Mouse (Mus musculus): Measurements from ENCODE around the gene Sf3a3. TPM values are rescaled to one million over a fixed set of nuclear protein-coding genes. Genes with fewer than 3 reads are reported as not detected.

Gene Sf3a3
- polyA plus RNA-seq, 1 experiment from 2014 or later, result 91.3 TPM

DNA sequence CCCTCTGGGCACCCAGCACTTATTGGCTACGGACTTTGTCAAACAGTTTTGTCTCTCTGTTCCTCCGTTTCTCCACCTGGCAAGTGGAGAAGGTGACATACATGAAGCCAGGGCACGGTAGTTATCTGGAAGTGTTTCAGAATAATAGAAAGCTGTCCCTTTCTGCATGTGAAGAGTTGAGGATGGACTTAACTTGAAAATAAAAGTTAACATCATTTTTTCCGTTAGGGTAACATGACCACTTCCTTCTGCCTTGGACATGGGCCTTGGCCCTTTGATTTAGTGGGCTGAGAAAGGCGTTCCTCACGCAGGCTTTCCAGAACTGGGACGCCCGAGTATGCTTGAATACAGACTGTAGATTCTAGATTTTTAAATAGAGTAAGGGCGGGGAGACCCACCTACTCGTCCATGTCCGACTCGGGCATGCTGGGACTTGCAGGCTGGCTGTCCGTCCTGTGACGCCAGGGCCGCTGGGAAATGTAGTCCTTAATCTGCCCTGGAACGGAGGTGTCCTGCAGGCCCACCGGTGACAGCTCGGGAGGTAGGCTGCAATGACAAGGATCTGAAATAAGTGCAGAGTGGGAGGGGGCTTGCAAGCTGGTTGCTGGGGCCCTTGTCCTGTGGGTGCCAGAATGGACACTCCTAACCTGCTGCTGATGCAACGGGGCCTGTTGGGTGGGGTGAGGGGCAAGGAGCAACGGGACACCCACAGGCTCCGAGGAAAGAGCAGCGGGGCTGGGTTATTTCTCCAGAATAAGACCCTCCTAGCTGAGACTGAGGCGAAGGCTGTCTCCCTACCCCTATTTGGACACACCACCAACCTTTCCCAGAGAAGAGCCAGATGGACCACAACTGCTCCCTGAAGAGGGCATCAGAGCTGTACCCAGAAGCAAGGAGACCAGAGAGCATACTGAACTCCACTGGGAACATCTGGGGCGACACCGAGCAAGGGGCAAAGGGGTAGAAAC lies 27.1 kb downstream of the Sf3a3 start, which contains the start of gene Inpp5b:
TSS of gene Inpp5b (plus strand) at position 475 of the 968 bp plus-strand sequence.
- Histone ChIP-seq H3K4me3 (replicated peaks) (peak within 1 kb of the TSS; percentile 59), H3K27me3 (no peaks in the 10 kb centered on the region), H3K36me3 (no peaks in the 10 kb centered on the region), H3K4me2 (peak within 1 kb of the TSS; percentile 67), H3K9me3 (replicated peaks) (no peaks in the 10 kb centered on the region), H3K4me1 (replicated peaks) (peaks cover 37% of the 10 kb centered on the region), H3K9ac (peak within 1 kb of the TSS; percentile 67), H3K27ac (no peak within 1 kb of the TSS)
- peak; percentile 63 for DNase-seq
- 14% methylated on average over 25 of the region's 25 CpGs for WGBS (ENCODE audit: insufficient replicate concordance)
- ATAC-seq (ENCODE audit: low read depth), result peak; percentile 79

DNA sequence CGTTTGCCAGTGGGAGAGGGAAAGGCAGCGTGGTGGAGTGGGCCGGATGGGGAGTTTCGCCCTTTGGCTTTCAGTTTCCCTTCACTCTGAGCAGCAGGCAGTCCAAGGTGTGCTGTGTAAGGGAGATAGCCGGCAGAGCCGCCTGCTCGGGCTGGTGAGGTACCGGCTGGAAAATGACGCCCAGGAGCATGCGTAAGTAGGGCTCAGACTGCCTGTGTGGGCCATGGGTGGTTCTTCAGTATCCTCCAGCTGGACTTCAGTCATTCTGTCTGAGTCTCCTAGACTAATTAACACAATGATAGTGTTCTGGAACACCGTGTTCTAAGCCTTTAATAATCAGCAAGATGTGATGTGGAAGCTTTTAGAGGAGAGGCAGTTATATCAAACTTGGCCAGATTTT lies 28.3 kb downstream of the Sf3a3 start:
- Histone ChIP-seq H3K36me3 (no peaks in the 10 kb centered on the region), H3K27ac (no peak overlapping the region), H3K4me3 (replicated peaks) (no peak overlapping the region), H3K9me3 (replicated peaks) (no peaks in the 10 kb centered on the region), H3K4me2 (0 out of 2 replicates have a peak overlapping the region, but pooled peaks have one; percentile 2), H3K9ac (no peak overlapping the region), H3K4me1 (replicated peaks) (peaks cover 36% of the 10 kb centered on the region), H3K27me3 (no peaks in the 10 kb centered on the region)
- DNase-seq (no peak), ATAC-seq (ENCODE audit: low read depth) (no peak)
- 74% methylated on average over 11 of the region's 11 CpGs for WGBS (ENCODE audit: insufficient replicate concordance)

DNA sequence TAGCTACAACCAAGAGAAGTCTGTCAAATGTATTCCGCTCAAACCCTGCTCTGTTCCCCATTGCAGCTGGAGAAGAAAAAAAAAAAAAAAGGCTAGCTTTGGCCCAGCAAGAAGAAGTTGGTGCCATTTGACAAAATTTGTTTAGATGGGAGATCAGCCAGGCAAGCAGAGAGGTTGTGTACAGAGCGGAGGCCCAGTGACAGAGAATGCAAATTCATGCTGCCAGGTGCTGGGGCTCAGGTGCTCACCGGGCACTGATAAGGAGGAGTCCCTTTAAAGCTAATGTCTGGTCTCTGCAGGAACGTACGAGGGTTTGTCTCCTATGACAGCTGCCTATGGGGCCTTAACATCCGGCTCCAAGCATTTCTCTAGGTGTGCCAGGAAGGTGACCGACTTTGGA lies 32.0 kb downstream of the Sf3a3 start:
- 66% methylated on average over 7 of the region's 7 CpGs for WGBS (ENCODE audit: insufficient replicate concordance)
- no peak overlapping the region for H3K27ac ChIP-seq

DNA sequence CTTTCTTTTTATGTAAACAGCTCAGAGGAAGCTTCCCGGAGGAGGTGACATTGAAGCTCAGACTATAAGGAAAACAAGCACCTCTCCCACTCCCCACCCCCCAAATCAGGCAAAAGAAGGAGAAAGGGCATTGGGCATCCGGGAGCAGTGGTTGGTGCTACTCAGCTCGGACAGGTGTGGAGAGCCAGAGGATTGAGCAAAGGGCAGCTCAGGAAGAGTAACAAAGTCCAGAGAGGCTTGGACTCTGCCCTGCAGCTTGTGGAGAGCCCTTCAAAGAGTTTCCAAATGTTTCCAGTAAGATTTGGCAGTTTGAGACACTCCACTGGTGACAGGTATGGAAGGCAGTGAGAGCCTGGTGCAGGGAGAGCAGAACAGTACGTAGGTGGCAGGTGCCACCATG lies 33.3 kb downstream of the Sf3a3 start:
- DNase-seq (no peak), ATAC-seq (ENCODE audit: low read depth) (no peak)
- H3K27me3 ChIP-seq, result no peaks in the 10 kb centered on the region
- no peaks in the 10 kb centered on the region for H3K36me3 ChIP-seq
- no peak overlapping the region for H3K9ac ChIP-seq
- no peaks in the 10 kb centered on the region for H3K9me3 ChIP-seq (replicated peaks)
- peaks cover 45% of the 10 kb centered on the region for H3K4me1 ChIP-seq (replicated peaks)
- 59% methylated on average over 4 of the region's 4 CpGs for WGBS (ENCODE audit: insufficient replicate concordance)
- H3K27ac ChIP-seq, result no peak overlapping the region; the same call in 1 of the 2 replicates
- H3K4me2 ChIP-seq, result no peak overlapping the region
- H3K4me3 ChIP-seq (replicated peaks), result no peak overlapping the region

More for the DNA sequence above, 32.0 kb downstream of the Sf3a3 start:
- H3K4me2 ChIP-seq, result no peak overlapping the region
- no peak overlapping the region for H3K4me3 ChIP-seq (replicated peaks)
- H3K27me3 ChIP-seq, result no peaks in the 10 kb centered on the region
- H3K4me1 ChIP-seq (replicated peaks), result peaks cover 49% of the 10 kb centered on the region
- no peak for DNase-seq
- no peaks in the 10 kb centered on the region for H3K36me3 ChIP-seq
- H3K9ac ChIP-seq, result no peak overlapping the region
- ATAC-seq (ENCODE audit: low read depth), result no peak
- H3K9me3 ChIP-seq (replicated peaks), result no peaks in the 10 kb centered on the region

DNA sequence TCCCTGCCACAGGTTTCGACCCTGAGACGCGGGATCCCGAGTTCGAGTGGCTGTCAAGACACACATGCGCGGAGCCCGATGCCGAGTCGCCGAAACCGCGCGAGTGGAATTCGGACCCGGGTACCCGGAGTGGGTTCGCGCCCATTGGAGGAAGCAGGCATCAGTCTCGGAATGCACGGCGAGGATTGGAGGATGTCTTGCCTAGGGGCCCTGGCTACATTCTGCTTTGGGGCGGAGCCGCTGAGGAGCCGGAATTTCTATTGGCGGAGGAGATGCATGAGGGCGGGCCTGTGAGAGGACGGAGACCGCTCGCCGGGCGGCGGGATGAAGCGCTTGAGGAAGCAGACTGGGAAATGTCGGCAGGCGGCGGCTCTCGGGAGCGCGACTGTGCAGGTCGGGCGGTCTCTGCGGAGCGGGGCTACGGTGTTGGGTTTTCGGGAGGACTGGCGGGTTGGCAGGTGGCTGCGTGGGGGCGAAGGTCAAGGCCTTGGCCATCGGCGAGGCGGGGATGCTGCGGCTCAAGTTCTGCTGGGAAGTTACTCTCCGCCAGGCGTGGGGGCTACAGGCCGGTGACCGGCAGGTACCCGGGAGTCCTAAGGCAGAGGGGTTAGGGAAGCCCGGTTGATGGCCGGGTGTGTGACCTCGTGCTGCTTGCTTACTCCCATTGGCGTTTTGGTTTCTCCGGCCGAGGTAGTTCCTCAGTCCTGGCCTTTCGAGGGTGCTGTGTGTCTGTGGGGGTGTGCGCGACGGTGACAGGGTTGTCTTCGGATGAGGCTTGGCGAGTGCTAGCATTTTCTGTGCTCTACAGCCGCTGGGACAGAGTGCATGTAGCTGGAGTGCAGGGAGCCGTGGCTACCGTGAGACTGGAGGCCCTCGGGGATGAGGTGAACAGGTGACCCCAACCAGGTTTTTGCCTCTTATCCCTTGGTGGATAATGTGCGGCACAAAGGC lies 37.0 kb downstream of the Sf3a3 start:
- DNase-seq, result peak; percentile 98
- Histone ChIP-seq H3K27me3 (no peaks in the 10 kb centered on the region), H3K4me1 (replicated peaks) (peaks cover 78% of the 10 kb centered on the region), H3K9ac (peak overlapping the region; percentile 94), H3K36me3 (peaks cover 5% of the 10 kb centered on the region; the same call in 1 of the 2 replicates), H3K9me3 (replicated peaks) (no peaks in the 10 kb centered on the region), H3K27ac (peak overlapping the region; percentile 92), H3K4me2 (peak overlapping the region; percentile 87), H3K4me3 (replicated peaks) (peak overlapping the region; percentile 88)
- WGBS (ENCODE audit: insufficient replicate concordance), result under 1% methylated on average over 75 of the region's 75 CpGs
- peak; percentile 96 for ATAC-seq (ENCODE audit: low read depth)

DNA sequence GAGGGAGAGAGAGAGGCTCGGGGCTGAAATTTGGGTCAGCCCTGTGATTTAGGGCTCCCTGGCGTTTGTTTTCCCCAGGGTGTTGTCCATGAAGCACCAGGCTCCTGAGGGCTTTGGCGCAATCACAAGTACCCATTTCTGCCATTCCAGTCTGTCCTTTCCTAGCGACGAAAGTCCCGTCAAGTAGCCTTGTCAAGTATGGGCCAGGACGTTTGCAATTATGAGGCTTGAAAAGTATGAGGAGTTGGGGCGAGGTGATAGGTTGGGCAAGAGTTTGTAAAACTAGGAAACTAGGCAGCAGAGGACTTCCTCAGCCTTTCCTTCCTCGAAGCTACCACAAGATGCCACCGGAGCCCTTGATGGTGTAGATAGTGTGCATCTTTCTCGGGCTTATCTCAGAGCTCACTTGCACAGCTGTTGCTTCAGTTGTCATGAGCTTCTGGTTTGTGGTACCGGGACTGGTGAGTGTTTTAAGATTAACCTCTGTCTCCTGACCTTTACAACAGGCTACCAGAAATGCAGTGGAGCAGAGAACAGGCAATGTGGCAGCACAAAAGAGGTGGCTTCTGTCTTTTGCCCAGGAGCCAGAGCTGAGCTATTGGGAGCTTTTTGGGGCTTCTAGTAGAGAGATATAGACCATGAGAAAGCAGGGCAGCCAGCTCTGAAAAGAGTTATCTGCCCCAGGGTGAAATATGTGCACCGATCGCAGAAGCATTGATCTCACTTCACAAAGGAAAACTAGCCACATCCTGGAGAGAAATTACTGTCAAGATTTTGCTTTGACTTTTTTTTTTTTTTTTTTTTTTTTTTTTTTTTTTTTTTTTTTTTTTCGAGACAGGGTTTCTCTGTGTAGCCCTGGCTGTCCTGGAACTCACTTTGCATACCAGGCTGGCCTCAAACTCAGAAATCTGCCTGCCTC lies 38.0 kb downstream of the Sf3a3 start:
- H3K4me2 ChIP-seq, result peak overlapping the region; percentile 87
- no peaks in the 10 kb centered on the region for H3K27me3 ChIP-seq
- H3K27ac ChIP-seq, result peak overlapping the region; percentile 92
- DNase-seq (peak; percentile 73), ATAC-seq (ENCODE audit: low read depth) (peak; percentile 74)
- peaks cover 9% of the 10 kb centered on the region; the same call in 1 of the 2 replicates for H3K36me3 ChIP-seq
- peaks cover 79% of the 10 kb centered on the region for H3K4me1 ChIP-seq (replicated peaks)
- H3K9ac ChIP-seq, result peak overlapping the region; percentile 94
- H3K4me3 ChIP-seq (replicated peaks), result peak overlapping the region; percentile 88
- 2% methylated on average over 14 of the region's 15 CpGs for WGBS (ENCODE audit: insufficient replicate concordance)
- H3K9me3 ChIP-seq (replicated peaks), result no peaks in the 10 kb centered on the region

DNA sequence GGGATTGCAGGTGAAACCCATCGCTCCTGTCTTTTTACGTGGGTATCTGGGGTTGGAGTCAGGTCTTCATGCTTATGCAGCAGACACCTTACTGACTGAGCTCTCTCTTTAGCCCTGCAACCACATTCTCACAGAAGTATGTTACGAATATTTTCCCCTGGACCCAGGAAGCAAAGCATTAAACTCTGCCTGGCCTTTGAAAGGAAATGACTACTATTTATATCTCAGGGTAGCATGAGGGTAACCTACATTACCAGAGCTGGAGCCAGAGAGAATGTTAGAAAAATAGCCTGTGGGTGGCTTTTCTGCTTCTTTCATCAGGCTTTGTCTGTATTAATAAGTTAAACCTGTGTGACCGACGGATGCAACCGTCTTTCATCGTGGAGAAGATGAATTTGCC lies 41.0 kb downstream of the Sf3a3 start:
- Histone ChIP-seq H3K27ac (peak overlapping the region; percentile 66), H3K9me3 (replicated peaks) (no peaks in the 10 kb centered on the region), H3K4me1 (replicated peaks) (peaks cover 84% of the 10 kb centered on the region), H3K9ac (peak overlapping the region; percentile 40), H3K4me3 (replicated peaks) (no peak overlapping the region), H3K27me3 (no peaks in the 10 kb centered on the region), H3K36me3 (peaks cover 32% of the 10 kb centered on the region), H3K4me2 (0 out of 2 replicates have a peak overlapping the region, but pooled peaks have one; percentile 12)
- ATAC-seq (ENCODE audit: low read depth), result no peak
- no peak for DNase-seq
- 36% methylated on average over 7 of the region's 7 CpGs for WGBS (ENCODE audit: insufficient replicate concordance)

DNA sequence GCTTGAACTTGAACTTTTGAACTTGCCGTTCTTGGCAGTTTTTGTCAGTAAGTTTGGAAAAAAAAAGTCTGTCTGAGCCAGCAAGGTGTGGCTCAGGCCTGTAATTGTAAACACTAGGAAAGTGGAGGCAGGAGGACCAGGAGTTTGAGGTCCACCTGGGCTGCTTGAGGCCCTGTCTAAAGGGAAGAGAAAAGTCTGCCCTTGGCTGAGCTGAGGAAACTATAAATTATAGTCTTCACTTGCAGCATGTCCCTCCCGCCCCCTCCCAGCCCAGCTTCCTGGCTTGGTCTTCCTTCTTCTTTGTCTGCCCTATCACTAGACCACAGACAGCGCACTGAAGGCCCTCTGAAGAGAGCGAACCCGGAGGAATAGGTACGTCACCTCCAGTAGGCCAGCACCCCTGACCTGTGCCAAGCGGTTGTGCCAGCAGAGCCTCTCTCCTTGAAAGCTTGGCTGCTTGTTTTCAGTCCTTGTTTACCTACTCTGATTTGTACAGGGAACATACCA lies 44.8 kb downstream of the Sf3a3 start:
- ATAC-seq (ENCODE audit: low read depth), result peak; percentile 65
- peaks cover 72% of the 10 kb centered on the region for H3K4me1 ChIP-seq (replicated peaks)
- no peak for DNase-seq
- H3K9me3 ChIP-seq (replicated peaks), result no peaks in the 10 kb centered on the region
- H3K9ac ChIP-seq, result no peak overlapping the region
- no peaks in the 10 kb centered on the region for H3K27me3 ChIP-seq
- H3K36me3 ChIP-seq, result peaks cover 33% of the 10 kb centered on the region
- peak overlapping the region; percentile 69 for H3K27ac ChIP-seq
- H3K4me3 ChIP-seq (replicated peaks), result no peak overlapping the region
- WGBS (ENCODE audit: insufficient replicate concordance), result 21% methylated on average over 7 of the region's 7 CpGs
- H3K4me2 ChIP-seq, result no peak overlapping the region

DNA sequence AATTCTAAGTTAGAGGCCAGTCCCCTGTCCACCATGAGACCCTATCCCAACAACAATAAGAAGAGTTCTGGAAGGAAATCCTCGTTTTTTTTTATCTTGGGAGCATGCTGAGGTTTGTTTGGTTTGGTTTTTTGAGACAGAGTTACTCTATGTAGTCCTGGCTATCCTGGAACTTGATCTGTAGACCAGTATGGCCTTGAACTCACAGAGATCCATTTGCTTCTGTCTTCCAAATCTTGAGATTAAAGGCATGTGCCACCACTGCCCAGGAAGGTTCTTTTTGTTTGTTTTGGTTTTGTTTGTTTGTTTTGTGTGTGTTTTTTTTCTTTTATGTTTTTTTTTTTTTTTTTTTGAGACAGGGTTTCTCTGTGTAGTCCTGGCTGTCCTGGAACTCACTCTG lies 46.6 kb downstream of the Sf3a3 start:
- Histone ChIP-seq H3K27ac (no peak overlapping the region), H3K9me3 (replicated peaks) (no peaks in the 10 kb centered on the region), H3K4me3 (replicated peaks) (no peak overlapping the region), H3K27me3 (no peaks in the 10 kb centered on the region), H3K9ac (no peak overlapping the region), H3K4me1 (replicated peaks) (peaks cover 72% of the 10 kb centered on the region), H3K4me2 (no peak overlapping the region), H3K36me3 (peaks cover 34% of the 10 kb centered on the region)
- WGBS (ENCODE audit: insufficient replicate concordance), result 32% methylated on average over 1 of the region's 1 CpGs
- DNase-seq, result no peak
- ATAC-seq (ENCODE audit: low read depth), result no peak

DNA sequence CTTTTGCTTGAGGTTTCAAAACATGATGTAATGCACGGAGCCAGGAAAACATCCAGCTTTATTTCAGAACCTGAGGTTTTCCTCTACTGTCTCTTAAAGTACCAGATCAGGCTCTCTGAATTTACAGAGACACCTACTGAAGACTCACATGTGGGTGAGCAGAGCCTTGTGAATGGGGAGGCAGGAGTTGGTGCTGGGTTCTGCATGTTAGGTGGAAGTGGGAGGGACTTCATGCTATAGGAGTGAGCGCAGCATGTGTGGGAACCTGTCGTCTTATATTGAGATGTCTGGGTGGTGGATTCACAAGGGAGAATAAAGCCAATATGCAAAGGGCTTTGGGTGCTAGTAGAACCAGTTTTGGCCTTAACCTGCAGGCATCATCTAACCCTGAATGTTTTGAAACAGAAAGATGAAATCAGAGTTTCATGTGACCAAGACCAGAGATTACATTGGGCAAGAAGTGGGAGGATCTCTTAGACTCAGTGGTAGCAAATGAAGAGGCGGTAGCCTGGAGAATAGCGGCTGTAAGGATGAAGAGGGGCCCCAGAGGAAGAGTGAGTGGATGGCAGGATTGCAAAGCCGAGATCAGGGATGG lies 48.4 kb downstream of the Sf3a3 start:
- 78% methylated on average over 6 of the region's 6 CpGs for WGBS (ENCODE audit: insufficient replicate concordance)
- H3K4me2 ChIP-seq, result no peak overlapping the region
- ATAC-seq (ENCODE audit: low read depth), result no peak

More for the DNA sequence above, 48.4 kb downstream of the Sf3a3 start:
- Histone ChIP-seq H3K4me3 (replicated peaks) (no peak overlapping the region), H3K36me3 (peaks cover 29% of the 10 kb centered on the region), H3K4me1 (replicated peaks) (peaks cover 77% of the 10 kb centered on the region), H3K27ac (no peak overlapping the region), H3K9me3 (replicated peaks) (no peaks in the 10 kb centered on the region), H3K27me3 (no peaks in the 10 kb centered on the region), H3K9ac (no peak overlapping the region)
- no peak for DNase-seq
